Mouse (Mus musculus) spleen, adult 2 months (tissue): ENCODE data around the gene Inpp5b.

Experiments used
- CTCF ChIP-seq: fragments of 200-500 bp; IDR thresholded peaks from 2 replicates; pipeline ENCODE4 v1.5.1; 2011; ENCODE audit warnings: mild to moderate bottlenecking, inconsistent platforms; ENCODE audit not compliant: insufficient read depth, insufficient read length, insufficient replicate concordance; ENCODE audit errors: extremely low read depth
- POLR2A ChIP-seq: fragments of 200-500 bp; IDR thresholded peaks from 2 replicates; pipeline ENCODE4 v1.6.1; 2011; ENCODE audit warnings: low read depth, low read length, inconsistent platforms

- TF ChIP-seq CTCF = no peak
- TF ChIP-seq POLR2A = no peak
Measured at GRCm38 (mm10) chr4:124792114-124792513, 50.5 kb downstream of the Inpp5b start.
